Mouse (Mus musculus): Measurements from ENCODE around the gene Orai2.

GRCm38 (mm10) chr5:136215958-136216357, 45.4 kb upstream of the Orai2 start:
- TF ChIP-seq EP300 (IDR thresholded peaks at IDR 0.05; ENCODE audit: low read depth): no peak
- no peak for TF ChIP-seq CTCF (IDR thresholded peaks at IDR 0.05; ENCODE audit: low read depth)
